Mouse (Mus musculus): Measurements from ENCODE around the gene Gtf2ird2. TPM values are rescaled to one million over a fixed set of nuclear protein-coding genes. Genes with fewer than 3 reads are reported as not detected.
A peak's percentile ranks its signal among the peaks of the same experiment; 100 is the strongest.

The Gtf2ird2 gene
- polyA plus RNA-seq, 1 experiment from 2014 or later = 7.7 TPM

- H3K27ac ChIP-seq = no peak overlapping the region
- WGBS = 77% methylated on average over 3 of the region's 3 CpGs
- ATAC-seq (ENCODE audit: insufficient read depth, low FRiP score, low read depth) = no peak
- no peaks in the 10 kb centered on the region for H3K9me3 ChIP-seq
- no peak overlapping the region for H3K4me2 ChIP-seq
- H3K4me3 ChIP-seq (replicated peaks) = no peak overlapping the region
- no peaks in the 10 kb centered on the region for H3K27me3 ChIP-seq (replicated peaks)
- H3K4me1 ChIP-seq = peaks cover 19% of the 10 kb centered on the region
- no peak overlapping the region for H3K9ac ChIP-seq
- H3K36me3 ChIP-seq = no peaks in the 10 kb centered on the region
Observed at GRCm38 (mm10) chr5:134186059-134186458, 2.2 kb downstream of the Gtf2ird2 start.

- no peak for ATAC-seq (ENCODE audit: insufficient read depth, low FRiP score, low read depth)
- Histone ChIP-seq H3K9ac (no peak overlapping the region), H3K36me3 (no peaks in the 10 kb centered on the region)
Observed at GRCm38 (mm10) chr5:134186961-134187731, 3.3 kb downstream of the Gtf2ird2 start.

GRCm38 (mm10) chr5:134188571-134188970, 4.8 kb downstream of the Gtf2ird2 start:
- Histone ChIP-seq H3K27me3 (replicated peaks) (no peaks in the 10 kb centered on the region), H3K27ac (no peak overlapping the region), H3K4me3 (replicated peaks) (no peak overlapping the region), H3K4me2 (no peak overlapping the region), H3K9me3 (no peaks in the 10 kb centered on the region), H3K4me1 (peaks cover 3% of the 10 kb centered on the region), H3K9ac (no peak overlapping the region), H3K36me3 (no peaks in the 10 kb centered on the region)
- 77% methylated on average over 7 of the region's 7 CpGs for WGBS
- no peak for ATAC-seq (ENCODE audit: insufficient read depth, low FRiP score, low read depth)

More at GRCm38 (mm10) chr5:134186961-134187731, 3.3 kb downstream of the Gtf2ird2 start:
- H3K9me3 ChIP-seq = no peaks in the 10 kb centered on the region
- H3K27me3 ChIP-seq (replicated peaks) = no peaks in the 10 kb centered on the region
- no peak overlapping the region for H3K27ac ChIP-seq
- no peak overlapping the region for H3K4me2 ChIP-seq
- peaks cover 16% of the 10 kb centered on the region for H3K4me1 ChIP-seq
- H3K4me3 ChIP-seq (replicated peaks) = no peak overlapping the region
- 77% methylated on average over 4 of the region's 4 CpGs for WGBS

GRCm38 (mm10) chr5:134193664-134194063, 9.8 kb downstream of the Gtf2ird2 start:
- 86% methylated on average over 8 of the region's 8 CpGs for WGBS
- no peak overlapping the region for H3K9ac ChIP-seq
- no peaks in the 10 kb centered on the region for H3K4me1 ChIP-seq
- no peak overlapping the region for H3K4me3 ChIP-seq (replicated peaks)
- H3K27me3 ChIP-seq (replicated peaks) = no peaks in the 10 kb centered on the region
- ATAC-seq (ENCODE audit: insufficient read depth, low FRiP score, low read depth) = no peak
- H3K4me2 ChIP-seq = no peak overlapping the region
- H3K36me3 ChIP-seq = peaks cover 7% of the 10 kb centered on the region; the same call in 1 of the 2 replicates
- H3K27ac ChIP-seq = no peak overlapping the region
- no peaks in the 10 kb centered on the region for H3K9me3 ChIP-seq

GRCm38 (mm10) chr5:134206721-134207120, 22.9 kb downstream of the Gtf2ird2 start:
- no peaks in the 10 kb centered on the region for H3K27me3 ChIP-seq (replicated peaks)
- WGBS = 74% methylated on average over 10 of the region's 10 CpGs
- H3K9ac ChIP-seq = no peak overlapping the region
- H3K4me2 ChIP-seq = no peak overlapping the region
- H3K9me3 ChIP-seq = no peaks in the 10 kb centered on the region
- no peak overlapping the region for H3K4me3 ChIP-seq (replicated peaks)
- no peak overlapping the region for H3K27ac ChIP-seq
- H3K4me1 ChIP-seq = peaks cover 9% of the 10 kb centered on the region; the same call in 1 of the 2 replicates
- no peak for ATAC-seq (ENCODE audit: insufficient read depth, low FRiP score, low read depth)
- H3K36me3 ChIP-seq = peaks cover 5% of the 10 kb centered on the region

GRCm38 (mm10) chr5:134209931-134210554, 26.2 kb downstream of the Gtf2ird2 start:
- Histone ChIP-seq H3K36me3 (no peaks in the 10 kb centered on the region), H3K27ac (no peak overlapping the region), H3K4me2 (no peak overlapping the region), H3K9me3 (no peaks in the 10 kb centered on the region), H3K4me1 (peaks cover 9% of the 10 kb centered on the region; the same call in 1 of the 2 replicates), H3K9ac (no peak overlapping the region), H3K27me3 (replicated peaks) (no peaks in the 10 kb centered on the region), H3K4me3 (replicated peaks) (no peak overlapping the region)
- 11% methylated on average over 11 of the region's 11 CpGs for WGBS
- peak; percentile 63 for ATAC-seq (ENCODE audit: insufficient read depth, low FRiP score, low read depth)

- 48% methylated on average over 12 of the region's 12 CpGs for WGBS
- no peak for ATAC-seq (ENCODE audit: insufficient read depth, low FRiP score, low read depth)
- no peak overlapping the region for H3K4me2 ChIP-seq
Observed at GRCm38 (mm10) chr5:134214021-134214806, 30.4 kb downstream of the Gtf2ird2 start.

GRCm38 (mm10) chr5:134217900-134218299, 34.1 kb downstream of the Gtf2ird2 start:
- WGBS = 74% methylated on average over 7 of the region's 7 CpGs
- Histone ChIP-seq H3K36me3 (0 out of 2 replicates have a peak, but pooled peaks cover 5% of the 10 kb centered on the region), H3K4me2 (no peak overlapping the region), H3K4me1 (peaks cover 11% of the 10 kb centered on the region), H3K27me3 (replicated peaks) (no peaks in the 10 kb centered on the region), H3K9me3 (no peaks in the 10 kb centered on the region), H3K4me3 (replicated peaks) (no peak overlapping the region), H3K27ac (no peak overlapping the region), H3K9ac (no peak overlapping the region)
- ATAC-seq (ENCODE audit: insufficient read depth, low FRiP score, low read depth) = no peak

More at GRCm38 (mm10) chr5:134214021-134214806, 30.4 kb downstream of the Gtf2ird2 start:
- H3K36me3 ChIP-seq = 0 out of 2 replicates have a peak, but pooled peaks cover 5% of the 10 kb centered on the region
- no peak overlapping the region for H3K9ac ChIP-seq
- H3K27me3 ChIP-seq (replicated peaks) = no peaks in the 10 kb centered on the region
- H3K9me3 ChIP-seq = no peaks in the 10 kb centered on the region
- no peak overlapping the region for H3K4me3 ChIP-seq (replicated peaks)
- H3K27ac ChIP-seq = no peak overlapping the region
- H3K4me1 ChIP-seq = peaks cover 9% of the 10 kb centered on the region; the same call in 1 of the 2 replicates

GRCm38 (mm10) chr5:134221278-134221677, 37.5 kb downstream of the Gtf2ird2 start:
- Histone ChIP-seq H3K27ac (no peak overlapping the region), H3K4me3 (replicated peaks) (peak overlapping the region; percentile 29), H3K36me3 (0 out of 2 replicates have a peak, but pooled peaks cover 3% of the 10 kb centered on the region), H3K9ac (0 out of 2 replicates have a peak overlapping the region, but pooled peaks have one; percentile 4), H3K27me3 (replicated peaks) (no peaks in the 10 kb centered on the region; the same call in 1 of the 2 replicates), H3K4me2 (peak overlapping the region; percentile 70), H3K9me3 (no peaks in the 10 kb centered on the region), H3K4me1 (peaks cover 11% of the 10 kb centered on the region)
- WGBS = 32% methylated on average over 4 of the region's 4 CpGs
- ATAC-seq (ENCODE audit: insufficient read depth, low FRiP score, low read depth) = no peak

GRCm38 (mm10) chr5:134221708-134222150, 37.9 kb downstream of the Gtf2ird2 start:
- Histone ChIP-seq H3K27ac (no peak overlapping the region), H3K4me1 (peaks cover 15% of the 10 kb centered on the region), H3K9me3 (no peaks in the 10 kb centered on the region), H3K9ac (0 out of 2 replicates have a peak overlapping the region, but pooled peaks have one; percentile 4), H3K27me3 (replicated peaks) (no peaks in the 10 kb centered on the region; the same call in 1 of the 2 replicates), H3K4me3 (replicated peaks) (peak overlapping the region; percentile 29), H3K36me3 (no peaks in the 10 kb centered on the region), H3K4me2 (peak overlapping the region; percentile 70)
- ATAC-seq (ENCODE audit: insufficient read depth, low FRiP score, low read depth) = no peak
- WGBS = 5% methylated on average over 36 of the region's 36 CpGs

- H3K27ac ChIP-seq = no peak overlapping the region
- H3K9ac ChIP-seq = no peak overlapping the region
- 77% methylated on average over 30 of the region's 30 CpGs for WGBS
- no peak overlapping the region for H3K4me3 ChIP-seq (replicated peaks)
- no peak for ATAC-seq (ENCODE audit: insufficient read depth, low FRiP score, low read depth)
- no peak overlapping the region for H3K4me2 ChIP-seq
- peaks cover 18% of the 10 kb centered on the region for H3K4me1 ChIP-seq
- H3K27me3 ChIP-seq (replicated peaks) = no peaks in the 10 kb centered on the region; the same call in 1 of the 2 replicates
- no peaks in the 10 kb centered on the region for H3K9me3 ChIP-seq
- no peaks in the 10 kb centered on the region for H3K36me3 ChIP-seq
Observed at GRCm38 (mm10) chr5:134225110-134225901, 41.5 kb downstream of the Gtf2ird2 start.
